Mouse (Mus musculus) small intestine, adult 2 months (tissue): ENCODE results near the gene Tbk1. TPM values are rescaled to one million over a fixed set of nuclear protein-coding genes. Genes with fewer than 3 reads are reported as not detected.

ENCODE experiments used
- H3K27ac ChIP-seq: fragments of 200-500 bp; 2 replicates; pipeline ENCODE4 v1.5.1; 2012; ENCODE audit warnings: low read depth, low read length, control low read depth, inconsistent platforms; ENCODE audit not compliant: insufficient read depth
- H3K27me3 ChIP-seq: fragments of 200-500 bp; 2 replicates; pipeline ENCODE4 v1.6.1; 2012; ENCODE audit warnings: mild to moderate bottlenecking, moderate library complexity, low read length, inconsistent platforms; ENCODE audit not compliant: control insufficient read depth, insufficient read depth
- H3K36me3 ChIP-seq: fragments of 200-500 bp; 2 replicates; pipeline ENCODE4 v1.6.1; 2012; ENCODE audit warnings: mild to moderate bottlenecking, low read length, control low read depth, inconsistent platforms; ENCODE audit not compliant: control insufficient read depth, insufficient read depth
- H3K4me1 ChIP-seq: fragments of 200-500 bp; 2 replicates; pipeline ENCODE4 v1.6.1; 2012; ENCODE audit warnings: low read length, inconsistent platforms, mixed read lengths; ENCODE audit not compliant: control insufficient read depth, insufficient read depth, insufficient read length
- H3K4me3 ChIP-seq: fragments of 200-500 bp; 2 replicates; pipeline ENCODE4 v1.5.1; 2012; ENCODE audit warnings: low read depth, mild to moderate bottlenecking, control low read depth, inconsistent platforms, low read length, moderate library complexity
- CTCF ChIP-seq: fragments of 200-500 bp; IDR thresholded peaks from 2 replicates; pipeline ENCODE4 v1.5.1; 2012; ENCODE audit warnings: low read depth, mild to moderate bottlenecking, control low read depth, inconsistent platforms, low read length, moderate library complexity, mixed read lengths; ENCODE audit not compliant: insufficient replicate concordance, insufficient read length; ENCODE audit errors: extremely low read depth
- POLR2A ChIP-seq: fragments of 200-500 bp; IDR thresholded peaks from 2 replicates; pipeline ENCODE4 v1.6.1; 2012; ENCODE audit warnings: low read depth, mild to moderate bottlenecking, control low read depth, inconsistent platforms, low read length, moderate library complexity
- WGBS: fragments of 180-500 bp; shearing (Covaris S2); methylation state at CpG from one replicate; pipeline ENCODE4 v1.1.7; 2018; 5-methylcytosine and 5-hydroxymethylcytosine counted together
- polyA plus RNA-seq: library from polyadenylated mRNA; depleted of rRNA; stranded (reverse); fragments of >200 nt; gene quantifications from 2 replicates; pipeline ENCODE4 v1.2.3, GENCODE M21; 2012

Tbk1 gene
- polyA plus RNA-seq, 1 experiment: 10.2 TPM

- 81% methylated on average over 8 of the region's 8 CpGs for WGBS
- H3K27me3 ChIP-seq: no peaks in the 10 kb centered on the region
- TF ChIP-seq CTCF (no peak), POLR2A (no peak)
These were observed 4.3 kb downstream of the Tbk1 start for GRCm38 (mm10) chr10:121582287-121582686.

DNA sequence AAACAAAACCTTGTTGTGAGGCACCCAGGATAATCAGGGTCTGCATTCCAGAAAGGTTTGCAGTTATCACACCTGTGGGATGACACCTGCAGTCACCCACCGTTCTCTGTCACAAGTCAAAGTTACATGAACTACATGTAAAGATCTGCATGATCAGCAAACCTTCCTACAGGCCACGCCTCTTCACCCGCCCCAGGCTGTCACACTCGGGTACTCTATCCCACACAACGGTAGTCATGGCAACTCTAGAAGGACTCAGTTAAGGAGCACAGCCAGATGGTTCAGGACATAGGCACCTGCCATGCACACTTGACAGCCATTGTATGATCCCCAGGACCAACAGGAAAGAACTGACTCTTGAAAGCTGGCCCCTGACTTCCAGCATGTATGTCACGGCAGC, 5.2 kb downstream of the Tbk1 start:
- WGBS: 50% methylated on average over 6 of the region's 6 CpGs
- no peaks in the 10 kb centered on the region for H3K27me3 ChIP-seq
- H3K4me3 ChIP-seq: no peak overlapping the region
- peaks cover 30% of the 10 kb centered on the region for H3K4me1 ChIP-seq
- H3K27ac ChIP-seq: peak overlapping the region; percentile 39
- peaks cover 36% of the 10 kb centered on the region for H3K36me3 ChIP-seq
- TF ChIP-seq CTCF: no peak
- TF ChIP-seq POLR2A: no peak

More at GRCm38 (mm10) chr10:121582287-121582686, 4.3 kb downstream of the Tbk1 start:
- H3K4me3 ChIP-seq: no peak overlapping the region
- peaks cover 36% of the 10 kb centered on the region for H3K36me3 ChIP-seq
- H3K27ac ChIP-seq: peak overlapping the region; percentile 68; the same call in 1 of the 2 replicates
- H3K4me1 ChIP-seq: peaks cover 30% of the 10 kb centered on the region

DNA sequence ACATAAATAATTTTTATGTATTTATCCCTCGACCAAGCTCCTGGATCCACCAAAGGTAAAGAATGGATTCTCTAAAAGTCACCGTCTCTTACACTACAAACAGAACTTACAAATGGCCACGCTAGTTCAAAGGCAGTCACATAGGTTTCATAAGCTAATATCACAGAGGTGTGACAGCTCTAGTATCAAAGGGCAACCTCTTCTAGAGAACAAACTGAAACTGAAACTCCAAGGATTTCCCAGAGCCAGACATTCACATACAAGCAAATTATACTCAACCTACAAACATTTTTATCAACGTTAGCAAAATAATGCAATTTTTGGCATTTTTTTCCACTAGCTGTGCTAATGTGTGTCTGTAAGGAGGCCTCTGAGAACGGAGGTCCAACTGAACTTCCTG, 6.2 kb downstream of the Tbk1 start:
- no peak for TF ChIP-seq POLR2A
- TF ChIP-seq CTCF: no peak
- Histone ChIP-seq H3K36me3 (peaks cover 43% of the 10 kb centered on the region), H3K27me3 (no peaks in the 10 kb centered on the region), H3K4me3 (peak overlapping the region; percentile 46), H3K4me1 (peaks cover 30% of the 10 kb centered on the region), H3K27ac (peak overlapping the region; percentile 93)
- 43% methylated on average over 5 of the region's 5 CpGs for WGBS

DNA sequence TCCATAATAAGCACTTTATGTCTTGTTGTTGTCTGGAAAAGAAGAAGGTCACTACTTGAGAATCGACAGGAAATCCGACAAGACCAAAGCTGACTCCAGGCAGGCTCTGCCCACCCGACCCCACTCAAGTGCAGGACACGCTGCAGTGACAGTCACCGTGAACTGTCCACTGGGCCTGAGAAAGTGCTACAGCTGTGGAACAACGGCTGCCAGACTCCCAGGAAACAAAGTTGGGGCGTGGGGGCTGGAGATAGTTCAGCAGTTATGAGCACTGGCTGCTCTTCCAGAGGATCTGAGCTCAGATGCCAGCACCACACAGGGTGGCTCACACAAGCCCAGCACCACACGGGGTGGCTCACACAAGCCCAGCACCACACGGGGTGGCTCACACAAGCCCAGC, 10.2 kb downstream of the Tbk1 start:
- peaks cover 35% of the 10 kb centered on the region for H3K36me3 ChIP-seq
- no peak for TF ChIP-seq POLR2A
- TF ChIP-seq CTCF: no peak
- H3K4me3 ChIP-seq: no peak overlapping the region
- WGBS: 78% methylated on average over 9 of the region's 9 CpGs
- no peak overlapping the region for H3K27ac ChIP-seq
- no peaks in the 10 kb centered on the region for H3K27me3 ChIP-seq
- peaks cover 10% of the 10 kb centered on the region for H3K4me1 ChIP-seq

DNA sequence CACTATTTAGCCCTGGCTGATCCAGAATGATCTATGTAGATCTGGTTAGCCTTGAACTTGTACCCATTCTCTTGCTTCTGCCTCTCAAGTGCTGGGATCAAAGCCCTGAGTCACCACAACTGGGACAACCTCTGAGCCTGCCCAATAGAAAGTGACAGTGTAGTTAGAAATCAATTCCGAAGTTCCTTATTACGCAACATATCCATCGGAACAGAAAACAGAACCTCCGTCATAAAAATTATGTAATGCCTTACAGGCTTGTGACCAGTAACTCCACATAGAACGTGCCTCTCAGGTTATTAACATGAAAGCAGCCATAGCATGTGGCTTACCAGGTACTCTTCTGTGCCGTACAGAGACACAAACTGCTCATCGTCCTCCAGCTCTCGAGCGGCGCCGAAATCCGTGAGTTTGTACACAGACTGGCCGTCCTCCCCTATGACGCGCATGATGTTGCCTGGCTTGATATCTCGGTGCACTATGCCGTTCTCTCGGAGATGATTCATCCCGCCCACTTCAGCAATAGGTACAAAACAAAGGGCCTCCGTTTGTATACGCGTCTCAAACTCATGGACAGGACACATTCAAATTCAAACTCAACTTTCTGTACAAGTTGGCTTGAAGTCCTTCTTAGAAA, 15.0 kb downstream of the Tbk1 start:
- H3K36me3 ChIP-seq: peaks cover 59% of the 10 kb centered on the region
- no peak overlapping the region for H3K4me3 ChIP-seq
- peak overlapping the region; percentile 67 for H3K27ac ChIP-seq
- no peaks in the 10 kb centered on the region for H3K27me3 ChIP-seq
- 82% methylated on average over 22 of the region's 22 CpGs for WGBS
- H3K4me1 ChIP-seq: peaks cover 2% of the 10 kb centered on the region; the same call in 1 of the 2 replicates
- TF ChIP-seq CTCF (no peak), POLR2A (no peak)

GRCm38 (mm10) chr10:121571031-121571430, 15.6 kb downstream of the Tbk1 start:
- Histone ChIP-seq H3K27ac (no peak overlapping the region), H3K36me3 (peaks cover 58% of the 10 kb centered on the region), H3K27me3 (no peaks in the 10 kb centered on the region), H3K4me1 (peaks cover 2% of the 10 kb centered on the region; the same call in 1 of the 2 replicates), H3K4me3 (no peak overlapping the region)
- 92% methylated on average over 3 of the region's 3 CpGs for WGBS
- TF ChIP-seq CTCF (no peak), POLR2A (no peak)

DNA sequence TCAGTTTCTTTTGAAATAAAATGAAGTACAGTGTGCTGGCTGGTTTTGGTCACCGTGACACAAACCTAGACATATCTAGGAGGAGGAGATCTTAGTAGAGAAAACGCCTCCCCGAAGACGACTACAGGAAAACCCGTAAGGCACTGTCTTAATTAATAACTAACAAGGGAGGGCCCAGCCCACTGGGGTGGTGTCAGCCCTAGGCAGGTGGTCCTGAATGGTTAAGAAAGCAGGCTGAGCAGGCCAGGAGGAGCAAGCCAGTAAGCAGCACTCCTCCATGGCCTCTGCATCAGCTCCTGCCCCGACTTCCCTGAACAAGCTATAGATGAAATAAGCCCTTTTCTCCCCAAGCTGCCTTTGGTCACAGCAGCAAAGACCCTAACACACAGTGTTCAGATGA, 16.8 kb downstream of the Tbk1 start:
- Histone ChIP-seq H3K27ac (no peak overlapping the region), H3K27me3 (no peaks in the 10 kb centered on the region), H3K4me1 (peaks cover 2% of the 10 kb centered on the region; the same call in 1 of the 2 replicates), H3K4me3 (no peak overlapping the region), H3K36me3 (peaks cover 57% of the 10 kb centered on the region)
- TF ChIP-seq CTCF: no peak
- no peak for TF ChIP-seq POLR2A
- WGBS: 82% methylated on average over 6 of the region's 6 CpGs

- no peaks in the 10 kb centered on the region for H3K27me3 ChIP-seq
- H3K36me3 ChIP-seq: peaks cover 58% of the 10 kb centered on the region
- 77% methylated on average over 23 of the region's 23 CpGs for WGBS
- no peak overlapping the region for H3K4me3 ChIP-seq
- TF ChIP-seq CTCF: no peak
- no peak for TF ChIP-seq POLR2A
- H3K27ac ChIP-seq: no peak overlapping the region
- H3K4me1 ChIP-seq: peaks cover 2% of the 10 kb centered on the region; the same call in 1 of the 2 replicates
These were observed 17.5 kb downstream of the Tbk1 start for GRCm38 (mm10) chr10:121569001-121569589.
